Mouse (Mus musculus): Measurements from ENCODE around the gene Tspan18. TPM values are rescaled to one million over a fixed set of nuclear protein-coding genes. Genes with fewer than 3 reads are reported as not detected.

Tspan18 gene
- polyA plus RNA-seq, 1 experiment from 2014 or later, result 30.3 TPM

GRCm38 (mm10) chr2:93179603-93180002 is 154.7 kb downstream of the Tspan18 start:
- no peak for ATAC-seq (ENCODE audit: insufficient number of reproducible peaks, insufficient read depth, low FRiP score, low read depth)
- H3K27me3 ChIP-seq (ENCODE audit: control insufficient read depth, insufficient read depth, low read length), result no peaks in the 10 kb centered on the region
- H3K4me1 ChIP-seq (ENCODE audit: control insufficient read depth, insufficient read depth, low read length), result peaks cover 37% of the 10 kb centered on the region
- H3K4me3 ChIP-seq (ENCODE audit: low read depth, low read length), result no peak overlapping the region
- H3K9me3 ChIP-seq (ENCODE audit: control insufficient read depth, low read depth, low read length), result no peaks in the 10 kb centered on the region
- H3K4me2 ChIP-seq (replicated peaks; ENCODE audit: low read depth, low read length), result no peak overlapping the region
- H3K9ac ChIP-seq (replicated peaks; ENCODE audit: low read depth, low read length), result no peak overlapping the region
- 61% methylated on average over 5 of the region's 5 CpGs for WGBS
- no peak overlapping the region for H3K27ac ChIP-seq (ENCODE audit: low read length)
- no peaks in the 10 kb centered on the region for H3K36me3 ChIP-seq (ENCODE audit: control insufficient read depth, insufficient read depth, low read length)

- no peaks in the 10 kb centered on the region for H3K9me3 ChIP-seq (ENCODE audit: control insufficient read depth, low read depth, low read length)
- no peaks in the 10 kb centered on the region for H3K36me3 ChIP-seq (ENCODE audit: control insufficient read depth, insufficient read depth, low read length)
- no peak overlapping the region for H3K4me2 ChIP-seq (replicated peaks; ENCODE audit: low read depth, low read length)
- WGBS, result 74% methylated on average over 4 of the region's 4 CpGs
- no peak overlapping the region for H3K4me3 ChIP-seq (ENCODE audit: low read depth, low read length)
- H3K9ac ChIP-seq (replicated peaks; ENCODE audit: low read depth, low read length), result no peak overlapping the region
- H3K4me1 ChIP-seq (ENCODE audit: control insufficient read depth, insufficient read depth, low read length), result peaks cover 43% of the 10 kb centered on the region
- no peak for ATAC-seq (ENCODE audit: insufficient number of reproducible peaks, insufficient read depth, low FRiP score, low read depth)
- H3K27ac ChIP-seq (ENCODE audit: low read length), result no peak overlapping the region
- no peaks in the 10 kb centered on the region for H3K27me3 ChIP-seq (ENCODE audit: control insufficient read depth, insufficient read depth, low read length)
Measured at GRCm38 (mm10) chr2:93178313-93178677, 156.0 kb downstream of the Tspan18 start.

- ATAC-seq (ENCODE audit: insufficient number of reproducible peaks, insufficient read depth, low FRiP score, low read depth), result no peak
- WGBS, result 73% methylated on average over 20 of the region's 20 CpGs
- Histone ChIP-seq H3K4me2 (replicated peaks; ENCODE audit: low read depth, low read length) (no peak overlapping the region), H3K4me3 (ENCODE audit: low read depth, low read length) (no peak overlapping the region), H3K9ac (replicated peaks; ENCODE audit: low read depth, low read length) (no peak overlapping the region), H3K27me3 (ENCODE audit: control insufficient read depth, insufficient read depth, low read length) (no peaks in the 10 kb centered on the region), H3K36me3 (ENCODE audit: control insufficient read depth, insufficient read depth, low read length) (no peaks in the 10 kb centered on the region), H3K4me1 (ENCODE audit: control insufficient read depth, insufficient read depth, low read length) (peaks cover 43% of the 10 kb centered on the region), H3K9me3 (ENCODE audit: control insufficient read depth, low read depth, low read length) (no peaks in the 10 kb centered on the region), H3K27ac (ENCODE audit: low read length) (no peak overlapping the region)
Measured at GRCm38 (mm10) chr2:93177668-93178312, 156.5 kb downstream of the Tspan18 start.

- Histone ChIP-seq H3K4me2 (replicated peaks; ENCODE audit: low read depth, low read length) (peak overlapping the region; percentile 22; the same call in 1 of the 2 replicates), H3K27ac (ENCODE audit: low read length) (no peak overlapping the region), H3K4me1 (ENCODE audit: control insufficient read depth, insufficient read depth, low read length) (peaks cover 43% of the 10 kb centered on the region), H3K9me3 (ENCODE audit: control insufficient read depth, low read depth, low read length) (no peaks in the 10 kb centered on the region), H3K4me3 (ENCODE audit: low read depth, low read length) (no peak overlapping the region), H3K36me3 (ENCODE audit: control insufficient read depth, insufficient read depth, low read length) (no peaks in the 10 kb centered on the region), H3K27me3 (ENCODE audit: control insufficient read depth, insufficient read depth, low read length) (no peaks in the 10 kb centered on the region), H3K9ac (replicated peaks; ENCODE audit: low read depth, low read length) (no peak overlapping the region)
- ATAC-seq (ENCODE audit: insufficient number of reproducible peaks, insufficient read depth, low FRiP score, low read depth), result no peak
- WGBS, result 9% methylated on average over 17 of the region's 17 CpGs
Measured at GRCm38 (mm10) chr2:93176871-93177667, 157.2 kb downstream of the Tspan18 start.

GRCm38 (mm10) chr2:93176193-93176798 is 158.0 kb downstream of the Tspan18 start:
- Histone ChIP-seq H3K4me2 (replicated peaks; ENCODE audit: low read depth, low read length) (peak overlapping the region; percentile 22; the same call in 1 of the 2 replicates), H3K36me3 (ENCODE audit: control insufficient read depth, insufficient read depth, low read length) (no peaks in the 10 kb centered on the region), H3K27me3 (ENCODE audit: control insufficient read depth, insufficient read depth, low read length) (no peaks in the 10 kb centered on the region), H3K9me3 (ENCODE audit: control insufficient read depth, low read depth, low read length) (no peaks in the 10 kb centered on the region), H3K4me1 (ENCODE audit: control insufficient read depth, insufficient read depth, low read length) (peaks cover 46% of the 10 kb centered on the region), H3K4me3 (ENCODE audit: low read depth, low read length) (no peak overlapping the region), H3K9ac (replicated peaks; ENCODE audit: low read depth, low read length) (no peak overlapping the region), H3K27ac (ENCODE audit: low read length) (no peak overlapping the region)
- 34% methylated on average over 4 of the region's 4 CpGs for WGBS
- no peak for ATAC-seq (ENCODE audit: insufficient number of reproducible peaks, insufficient read depth, low FRiP score, low read depth)

GRCm38 (mm10) chr2:93175721-93176120 is 158.6 kb downstream of the Tspan18 start:
- Histone ChIP-seq H3K27ac (ENCODE audit: low read length) (no peak overlapping the region), H3K4me3 (ENCODE audit: low read depth, low read length) (no peak overlapping the region), H3K27me3 (ENCODE audit: control insufficient read depth, insufficient read depth, low read length) (no peaks in the 10 kb centered on the region), H3K4me2 (replicated peaks; ENCODE audit: low read depth, low read length) (no peak overlapping the region), H3K36me3 (ENCODE audit: control insufficient read depth, insufficient read depth, low read length) (no peaks in the 10 kb centered on the region), H3K4me1 (ENCODE audit: control insufficient read depth, insufficient read depth, low read length) (peaks cover 48% of the 10 kb centered on the region), H3K9me3 (ENCODE audit: control insufficient read depth, low read depth, low read length) (no peaks in the 10 kb centered on the region), H3K9ac (replicated peaks; ENCODE audit: low read depth, low read length) (no peak overlapping the region)
- WGBS, result 61% methylated on average over 2 of the region's 2 CpGs
- ATAC-seq (ENCODE audit: insufficient number of reproducible peaks, insufficient read depth, low FRiP score, low read depth), result no peak

- Histone ChIP-seq H3K9me3 (ENCODE audit: control insufficient read depth, low read depth, low read length) (no peaks in the 10 kb centered on the region), H3K4me1 (ENCODE audit: control insufficient read depth, insufficient read depth, low read length) (peaks cover 46% of the 10 kb centered on the region), H3K9ac (replicated peaks; ENCODE audit: low read depth, low read length) (no peak overlapping the region), H3K27me3 (ENCODE audit: control insufficient read depth, insufficient read depth, low read length) (no peaks in the 10 kb centered on the region), H3K27ac (ENCODE audit: low read length) (no peak overlapping the region), H3K36me3 (ENCODE audit: control insufficient read depth, insufficient read depth, low read length) (no peaks in the 10 kb centered on the region), H3K4me2 (replicated peaks; ENCODE audit: low read depth, low read length) (no peak overlapping the region), H3K4me3 (ENCODE audit: low read depth, low read length) (no peak overlapping the region)
- ATAC-seq (ENCODE audit: insufficient number of reproducible peaks, insufficient read depth, low FRiP score, low read depth), result no peak
- WGBS, result 24% methylated on average over 5 of the region's 5 CpGs
Measured at GRCm38 (mm10) chr2:93175278-93175677, 159.0 kb downstream of the Tspan18 start.

GRCm38 (mm10) chr2:93174159-93174558 is 160.1 kb downstream of the Tspan18 start:
- no peaks in the 10 kb centered on the region for H3K9me3 ChIP-seq (ENCODE audit: control insufficient read depth, low read depth, low read length)
- H3K27ac ChIP-seq (ENCODE audit: low read length), result no peak overlapping the region
- ATAC-seq (ENCODE audit: insufficient number of reproducible peaks, insufficient read depth, low FRiP score, low read depth), result no peak
- H3K9ac ChIP-seq (replicated peaks; ENCODE audit: low read depth, low read length), result no peak overlapping the region
- 38% methylated on average over 5 of the region's 5 CpGs for WGBS
- H3K4me3 ChIP-seq (ENCODE audit: low read depth, low read length), result no peak overlapping the region
- peaks cover 38% of the 10 kb centered on the region for H3K4me1 ChIP-seq (ENCODE audit: control insufficient read depth, insufficient read depth, low read length)
- no peaks in the 10 kb centered on the region for H3K27me3 ChIP-seq (ENCODE audit: control insufficient read depth, insufficient read depth, low read length)
- no peaks in the 10 kb centered on the region for H3K36me3 ChIP-seq (ENCODE audit: control insufficient read depth, insufficient read depth, low read length)
- no peak overlapping the region for H3K4me2 ChIP-seq (replicated peaks; ENCODE audit: low read depth, low read length)

Measured in stomach, embryonic 14.5 days (tissue).